Mouse (Mus musculus) G1E-ER4 (cell line): Measurements from ENCODE around the gene Bcl2l14. TPM values are rescaled to one million over a fixed set of nuclear protein-coding genes. Genes with fewer than 3 reads are reported as not detected.

Experiments used
- GATA1 ChIP-seq: IDR thresholded peaks from one replicate; pipeline ENCODE4 v1.8.0; 2012; ENCODE audit warnings: low read length, inconsistent platforms
- polyA plus RNA-seq: library from polyadenylated mRNA; stranded (reverse); fragments of >175 nt; gene quantifications from 2 replicates; pipeline ENCODE4 v1.2.3, GENCODE M21; 2012

Bcl2l14 gene
- polyA plus RNA-seq, 1 experiment = not detected

DNA sequence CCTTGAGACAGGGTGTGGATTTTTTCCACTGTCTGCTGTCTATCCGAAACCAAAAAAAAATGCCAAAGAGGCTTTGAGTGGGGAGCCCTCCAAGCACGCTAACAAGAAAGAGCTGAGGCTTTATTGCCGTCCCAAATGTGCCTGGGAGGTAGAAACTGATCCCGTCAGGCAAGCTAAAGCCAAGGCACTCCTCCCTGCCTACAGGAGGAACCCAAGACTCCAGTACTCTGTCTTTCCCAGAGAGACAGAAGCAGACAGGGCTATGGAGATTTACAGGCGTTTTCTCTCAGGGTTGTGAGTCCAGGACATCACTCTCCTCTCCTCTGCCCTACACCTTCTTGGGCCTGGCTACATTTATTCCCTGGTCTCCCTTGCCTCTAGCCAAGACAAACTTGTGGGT, 32.3 kb downstream of the Bcl2l14 start:
- TF ChIP-seq GATA1 = no peak

DNA sequence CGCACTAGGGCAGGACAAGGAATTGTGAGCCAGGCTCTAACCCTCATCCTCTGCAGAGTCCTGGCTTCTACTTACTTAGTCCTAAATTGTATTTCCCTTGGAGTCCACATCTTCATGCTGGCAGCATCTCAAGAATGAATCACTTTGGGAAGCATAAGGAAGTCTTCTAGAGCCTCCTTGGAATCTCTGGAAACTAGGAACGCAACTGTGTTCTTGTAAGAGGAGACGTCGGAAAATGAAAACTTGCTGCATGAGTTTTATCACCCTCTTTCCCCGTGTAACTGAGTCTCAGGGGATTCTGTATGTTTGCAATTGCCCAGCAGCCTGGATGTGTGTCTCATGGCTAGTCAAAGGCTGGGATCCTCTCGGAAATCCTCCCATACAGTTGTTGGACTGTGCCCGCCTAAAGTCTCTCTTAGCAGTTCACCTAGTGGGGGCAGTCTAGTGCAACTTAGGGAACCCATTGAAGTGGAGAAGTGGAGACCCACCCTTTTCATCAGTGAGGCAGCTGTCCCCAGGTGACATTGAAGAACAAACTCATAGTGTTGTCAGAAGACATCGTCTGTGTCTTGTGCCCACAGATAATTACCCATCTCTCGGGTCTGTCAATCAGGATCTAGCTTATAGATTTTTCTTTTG, 34.2 kb downstream of the Bcl2l14 start:
- no peak for TF ChIP-seq GATA1

DNA sequence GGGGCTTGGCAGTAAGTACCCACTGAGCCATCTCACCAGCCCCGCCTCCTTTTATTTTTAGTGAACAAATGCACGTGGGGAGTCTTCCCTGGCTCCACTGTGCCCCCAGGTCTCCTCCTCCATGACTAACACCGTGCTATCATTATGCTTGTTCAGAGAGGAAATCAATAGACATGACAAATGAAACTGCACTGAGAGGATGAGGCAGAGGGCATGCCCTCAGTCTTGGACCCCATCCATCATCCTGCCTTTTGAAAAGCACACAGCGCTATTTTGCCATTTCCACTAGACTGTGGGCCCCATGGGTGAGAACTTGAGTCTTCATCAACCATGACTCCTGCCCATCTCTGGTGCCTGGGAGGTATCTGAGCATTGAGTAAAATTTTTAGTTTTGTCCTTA, 35.5 kb downstream of the Bcl2l14 start:
- no peak for TF ChIP-seq GATA1

DNA sequence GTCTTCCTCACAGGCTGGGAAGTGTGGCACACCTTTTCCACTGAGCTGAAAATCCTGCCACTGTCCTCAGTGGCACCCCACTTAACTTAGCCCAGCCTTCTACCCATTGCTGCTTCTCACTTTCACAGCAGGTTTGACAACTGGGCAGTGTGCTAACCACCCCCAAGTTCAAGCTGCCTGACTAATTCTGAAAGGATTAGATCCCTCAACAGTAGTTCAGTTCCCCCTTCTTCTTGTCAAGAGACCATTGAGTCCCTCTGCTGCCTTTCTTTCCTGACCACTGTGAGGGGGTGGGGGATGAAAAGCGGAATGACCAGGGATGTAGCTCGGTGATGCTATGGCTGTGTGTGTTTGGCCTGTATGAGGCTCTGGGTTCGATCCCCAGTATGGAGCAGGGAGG, 37.2 kb downstream of the Bcl2l14 start:
- TF ChIP-seq GATA1 = no peak

DNA sequence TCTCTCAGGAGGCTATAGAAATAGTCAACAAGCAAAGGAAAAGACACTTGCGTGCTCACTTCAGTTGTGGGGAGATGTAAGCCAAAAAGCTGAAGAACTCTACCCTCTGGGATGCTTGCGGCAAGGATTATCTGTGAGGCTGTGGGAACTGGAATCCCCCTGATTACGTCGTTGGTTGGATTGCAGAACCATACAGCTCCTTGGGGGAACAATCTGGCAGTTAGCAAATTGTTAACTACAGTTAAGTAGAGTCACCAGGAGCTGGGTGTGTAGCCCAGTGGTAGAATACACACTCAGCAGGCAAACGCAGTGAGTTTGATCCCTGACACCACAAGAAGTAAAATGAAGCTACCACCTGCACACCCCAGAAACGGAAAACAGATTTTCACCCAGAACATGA, 37.9 kb downstream of the Bcl2l14 start:
- no peak for TF ChIP-seq GATA1

DNA sequence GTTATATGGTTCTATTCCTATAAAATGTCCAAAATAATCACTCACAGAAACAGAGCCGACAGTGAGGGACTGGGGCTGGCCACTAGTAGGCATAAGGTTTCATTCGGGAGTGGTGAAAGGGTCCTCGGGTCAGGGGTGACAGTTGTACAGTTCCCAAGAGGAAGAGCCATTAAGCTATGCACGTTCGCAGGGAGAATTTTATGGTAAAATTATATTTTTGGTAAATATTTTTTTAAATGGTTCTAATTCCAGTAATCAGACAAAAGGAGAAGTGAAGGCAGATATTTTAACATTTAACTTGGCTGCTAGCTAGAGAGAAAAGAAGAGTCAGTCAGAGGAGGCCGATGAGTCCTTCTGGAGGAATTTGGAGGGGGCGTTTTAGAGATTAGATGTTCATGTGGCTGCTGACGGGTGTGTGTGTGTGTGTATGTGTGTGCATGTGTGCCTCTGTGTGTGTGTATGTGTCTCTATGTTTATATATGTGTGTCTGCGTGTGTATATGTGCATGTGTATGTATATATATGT, 38.8 kb downstream of the Bcl2l14 start:
- no peak for TF ChIP-seq GATA1

DNA sequence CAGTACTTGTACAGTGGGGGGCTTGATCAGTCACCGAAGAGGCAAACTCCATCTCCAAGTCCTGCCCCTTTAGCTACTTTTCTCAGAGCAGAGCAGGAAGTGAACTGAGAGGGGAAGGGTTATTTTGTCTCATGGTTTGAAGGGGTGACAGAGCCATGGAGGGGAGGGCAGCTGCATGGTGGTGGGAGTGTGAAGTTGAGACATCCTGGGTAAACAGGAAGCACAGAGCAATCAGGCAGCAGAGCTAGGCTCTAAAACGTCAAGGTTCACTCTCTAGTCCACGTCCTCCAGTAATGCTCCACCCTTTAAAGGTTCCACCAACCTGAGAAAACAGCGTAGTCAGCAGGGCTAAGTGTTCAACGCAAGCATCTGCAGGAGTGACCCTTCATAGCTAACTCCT, 40.8 kb downstream of the Bcl2l14 start:
- TF ChIP-seq GATA1 = no peak

DNA sequence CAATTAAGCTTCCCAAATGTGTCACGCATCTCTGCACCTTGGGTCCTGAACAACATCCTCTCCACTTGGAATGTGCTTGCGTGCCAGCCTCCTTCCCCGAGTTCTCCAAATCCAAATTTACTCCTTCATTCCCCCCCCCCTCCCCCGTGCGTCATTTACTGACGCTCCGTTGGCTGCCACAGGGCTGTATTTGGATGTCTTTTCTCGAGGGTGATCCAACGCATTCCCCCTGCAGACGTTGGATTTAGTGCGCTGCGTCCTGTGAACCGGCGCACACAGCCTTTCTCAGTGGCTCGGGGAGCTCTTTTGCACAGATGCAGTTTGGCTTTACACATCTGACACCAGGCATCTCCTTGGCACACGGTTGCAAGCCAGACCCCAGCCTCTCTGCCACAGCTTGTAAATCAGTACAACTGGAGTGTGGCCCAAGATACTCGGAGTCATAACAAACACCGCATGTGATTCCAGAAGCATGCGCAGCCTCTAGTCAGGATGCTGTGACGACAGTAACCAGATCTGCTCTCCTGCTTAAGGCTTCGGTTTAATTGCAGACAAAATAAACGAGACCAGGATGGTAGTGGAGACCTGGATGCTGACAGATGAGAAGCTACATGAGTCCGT, 43.4 kb downstream of the Bcl2l14 start:
- no peak for TF ChIP-seq GATA1

DNA sequence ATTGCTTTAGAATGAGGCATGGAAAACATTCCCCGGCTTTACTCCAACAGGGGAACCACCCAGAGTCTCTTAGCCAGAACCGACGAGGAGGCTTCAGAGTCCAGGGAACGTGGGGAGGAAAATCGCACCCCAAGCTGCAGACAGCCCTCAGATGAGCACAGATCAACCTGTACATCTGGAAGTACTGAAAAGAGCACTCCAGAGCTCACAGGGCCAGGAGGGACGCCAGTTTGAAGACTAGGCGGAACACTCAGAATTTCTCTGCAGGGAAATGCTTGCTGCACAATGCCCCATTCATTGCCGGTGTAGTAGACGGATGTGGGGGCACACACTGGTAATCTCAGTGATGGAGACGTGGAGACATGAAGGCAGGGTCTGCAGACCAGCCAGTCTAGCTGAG, 43.9 kb downstream of the Bcl2l14 start:
- no peak for TF ChIP-seq GATA1

DNA sequence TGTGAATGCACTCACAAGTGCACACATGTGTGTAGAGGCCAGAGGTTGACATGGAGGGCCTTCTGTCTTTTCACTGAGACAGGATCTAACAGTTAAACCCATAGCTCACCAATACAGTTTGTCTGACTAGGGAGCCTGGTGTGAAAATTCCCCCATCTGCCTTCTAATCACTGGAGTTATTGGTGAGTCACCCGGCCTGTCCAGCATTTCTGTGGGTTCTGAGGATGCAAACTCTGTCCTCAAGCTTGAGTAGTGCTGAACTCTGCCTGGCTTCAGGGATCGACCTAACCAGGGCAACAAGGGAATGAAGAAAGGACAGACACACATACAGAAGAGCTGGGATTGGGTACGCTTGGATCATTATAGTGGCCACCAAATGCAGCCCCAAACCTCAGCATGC, 45.6 kb downstream of the Bcl2l14 start:
- no peak for TF ChIP-seq GATA1

DNA sequence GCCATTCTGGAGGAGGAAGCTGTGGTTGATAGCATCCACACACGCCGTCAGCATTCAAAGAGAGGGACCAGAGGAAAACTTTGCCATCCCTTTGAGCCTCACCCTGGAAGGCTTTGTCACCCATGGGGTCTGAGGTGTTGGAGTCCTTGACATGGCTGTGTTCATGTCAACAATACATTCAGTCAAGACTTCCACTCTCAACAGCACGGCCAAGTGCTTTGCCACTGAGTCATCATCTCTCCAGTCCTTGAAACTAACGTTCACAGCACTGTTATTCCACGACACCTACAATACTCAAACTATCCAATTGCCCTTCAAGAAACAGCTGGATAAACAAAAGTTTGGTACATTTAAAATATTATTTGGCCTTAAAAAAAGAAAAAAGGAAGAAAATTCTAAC, 46.1 kb downstream of the Bcl2l14 start:
- no peak for TF ChIP-seq GATA1

DNA sequence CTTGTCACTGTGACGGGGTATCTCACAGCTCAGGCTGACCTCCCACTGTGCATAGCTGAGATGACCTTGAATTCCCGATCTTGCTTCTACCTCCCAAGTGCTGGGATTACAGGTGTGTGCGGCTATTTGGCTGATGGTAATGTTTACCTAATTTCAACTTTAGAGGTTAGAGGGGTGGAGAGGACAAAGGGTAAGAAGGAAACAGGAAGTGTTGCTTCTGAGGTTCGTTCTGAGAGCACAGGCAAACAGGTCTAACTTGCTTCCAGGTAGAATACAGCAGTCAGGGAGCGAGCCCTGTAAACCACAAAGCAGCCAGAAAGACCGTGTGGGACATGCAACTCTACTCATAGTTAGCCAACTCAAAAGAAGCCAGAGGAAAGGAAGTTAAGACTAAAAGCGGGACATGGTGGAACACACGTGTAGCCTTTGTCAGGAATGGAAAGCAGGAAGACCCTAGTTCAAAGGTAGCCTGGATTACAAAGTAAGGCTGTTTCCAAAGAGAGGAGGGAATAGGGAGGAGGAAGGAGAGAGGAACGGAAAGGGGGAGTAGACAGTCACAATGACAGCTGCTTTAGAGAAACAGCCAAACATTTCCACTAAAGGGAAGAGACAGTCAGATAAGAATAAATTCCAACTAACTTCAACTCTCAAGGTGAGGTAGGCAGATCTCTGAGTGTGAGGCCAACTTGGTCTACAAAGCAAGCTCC, 47.2 kb downstream of the Bcl2l14 start:
- no peak for TF ChIP-seq GATA1

DNA sequence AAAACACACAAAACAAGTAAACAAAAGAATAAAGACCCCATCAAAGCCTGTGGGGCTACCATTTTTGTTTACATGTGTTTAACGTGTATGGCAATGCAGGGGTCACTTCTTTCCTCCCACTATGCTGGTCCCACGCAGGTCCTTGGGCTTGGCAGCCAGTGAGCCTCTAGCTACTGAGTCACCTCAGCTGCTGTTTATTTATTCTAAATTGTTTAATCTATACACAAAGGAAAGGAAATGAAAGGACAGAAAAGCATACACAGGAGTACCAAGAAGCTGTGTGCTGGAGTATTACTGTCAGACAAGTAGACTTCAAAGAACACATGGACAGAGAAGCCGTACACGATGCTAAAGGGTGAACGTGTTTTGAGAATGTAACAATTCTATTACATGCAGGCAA, 47.8 kb downstream of the Bcl2l14 start:
- TF ChIP-seq GATA1 = no peak

DNA sequence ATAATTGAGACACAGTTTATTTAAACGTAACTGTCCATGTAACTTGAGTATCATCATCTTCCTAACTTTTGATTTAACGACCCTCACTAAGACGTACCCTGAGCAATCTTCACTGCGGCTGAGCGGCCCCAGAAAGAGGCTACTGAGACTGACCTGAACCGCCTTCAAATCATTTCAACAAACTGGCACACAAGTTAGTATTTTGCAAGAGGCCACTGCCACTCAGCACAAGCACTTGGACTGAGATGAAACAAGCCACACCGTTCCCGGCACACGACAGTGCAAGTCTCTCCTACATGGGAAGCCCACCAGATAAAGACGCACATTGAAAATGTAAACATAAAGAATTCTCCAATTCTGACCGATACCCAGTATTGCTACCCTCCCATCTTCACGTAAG, 52.3 kb downstream of the Bcl2l14 start:
- no peak for TF ChIP-seq GATA1

DNA sequence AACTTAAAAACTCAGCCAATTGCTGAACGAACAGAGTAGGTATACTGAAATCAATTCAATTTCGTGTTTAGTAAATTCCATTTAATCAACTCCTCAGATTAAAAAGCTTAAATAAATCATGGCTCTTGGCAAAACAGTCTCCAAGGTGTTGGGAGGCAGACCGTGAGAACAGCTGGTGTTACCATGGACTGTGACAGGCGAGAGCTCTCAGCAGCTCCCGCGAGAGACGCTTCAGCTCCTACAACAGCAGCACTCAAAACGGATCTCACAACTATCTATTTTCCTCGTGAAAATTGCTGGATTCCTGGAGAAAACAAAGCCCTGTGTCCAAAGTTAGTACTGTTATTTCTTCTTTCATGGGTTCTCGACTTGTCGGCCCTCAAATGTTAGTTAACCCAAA, 53.8 kb downstream of the Bcl2l14 start:
- TF ChIP-seq GATA1 = no peak

DNA sequence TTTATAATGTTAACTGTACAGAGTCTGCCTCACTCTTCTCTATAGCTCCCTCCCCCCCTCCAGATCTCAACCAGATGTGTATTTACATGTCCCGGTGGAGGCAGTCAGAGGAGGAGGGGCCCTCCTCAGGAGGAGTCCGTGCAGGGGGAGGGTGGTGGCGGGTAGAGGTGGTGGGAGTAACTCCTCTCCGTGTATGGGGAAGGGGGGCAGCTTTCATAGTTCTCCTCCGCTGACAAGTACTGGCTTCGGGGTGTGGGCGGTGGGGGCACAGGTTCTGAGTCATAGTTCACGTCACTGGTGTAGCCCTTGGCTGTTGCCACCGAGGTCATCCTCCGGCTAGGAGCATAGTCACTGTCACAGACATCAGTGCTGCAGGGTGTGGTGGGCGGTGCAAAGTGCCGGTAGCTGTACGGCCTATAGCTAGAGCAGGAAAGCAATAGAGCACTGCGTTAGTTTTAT, 54.6 kb downstream of the Bcl2l14 start:
- TF ChIP-seq GATA1 = no peak

DNA sequence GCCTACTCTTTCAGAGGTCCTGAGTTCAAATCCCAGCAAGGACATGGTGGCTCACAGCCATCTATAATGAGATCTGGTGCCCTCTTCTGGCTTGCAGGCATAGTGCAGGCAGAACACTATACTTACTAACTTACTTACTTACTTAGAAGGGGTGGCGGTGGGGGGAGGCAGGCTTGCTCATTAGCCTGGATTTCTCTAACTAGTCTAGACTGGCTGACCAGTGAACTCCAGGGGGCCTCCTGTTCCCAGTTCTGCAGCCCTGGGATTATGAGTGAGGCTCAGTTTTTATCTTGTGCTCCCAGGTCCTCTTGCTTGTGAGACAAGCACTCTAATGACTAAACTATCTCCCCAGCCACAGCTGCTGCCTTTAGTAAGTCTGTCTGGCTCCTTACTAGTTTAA, 58.0 kb downstream of the Bcl2l14 start:
- TF ChIP-seq GATA1 = no peak
